Mouse (Mus musculus) C2C12 (cell line): ENCODE data around the gene Ltbp1.

Experiments used
- MYOD1 ChIP-seq: IDR thresholded peaks from one replicate; pipeline ENCODE4 v1.6.1; 2011; ENCODE audit warnings: low read depth; ENCODE audit not compliant: control insufficient read depth, insufficient read length
- MYOG ChIP-seq: IDR thresholded peaks from one replicate; pipeline ENCODE4 v1.6.1; 2011; ENCODE audit not compliant: control insufficient read depth, insufficient read length; ENCODE audit errors: extremely low read depth
- USF1 ChIP-seq: IDR thresholded peaks from one replicate; pipeline ENCODE4 v1.6.1; 2011; ENCODE audit warnings: low read depth, mild to moderate bottlenecking, control low read depth, moderate library complexity

DNA sequence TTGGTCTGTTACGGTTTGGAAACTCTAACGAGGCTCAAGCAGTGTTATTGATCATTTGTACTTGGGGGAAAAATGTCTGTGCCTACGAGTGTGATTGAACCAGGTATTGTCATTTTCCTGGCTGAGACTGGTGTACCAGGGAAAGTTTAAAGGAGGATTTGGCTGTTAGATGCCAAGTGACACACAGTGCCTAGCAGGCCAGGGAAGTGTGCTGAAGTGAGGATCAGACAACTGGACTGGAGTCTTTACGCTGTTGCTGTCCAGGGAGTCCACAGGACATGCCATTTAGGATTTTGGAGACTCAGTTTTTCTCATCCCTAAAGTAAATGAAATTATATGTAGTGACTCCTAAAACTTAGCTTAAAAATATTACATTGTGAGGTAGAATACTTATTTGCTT is 174.9 kb downstream of the Ltbp1 start:
- no peak for TF ChIP-seq USF1
- no peak for TF ChIP-seq MYOG
- TF ChIP-seq MYOD1, result no peak
